Mouse (Mus musculus) limb, embryonic 13.5 days (tissue): ENCODE results near the gene Gm21149. TPM values are rescaled to one million over a fixed set of nuclear protein-coding genes. Genes with fewer than 3 reads are reported as not detected.
"Not testable (repeated sequence)": the region's sequence is repeated elsewhere in the genome, so short reads cannot be mapped to it uniquely, and the experiment has no call there.

Source experiments
- ATAC-seq: fragments of 200-750 bp; cut with Nextera tagmentation; 2 replicates; pipeline ENCODE4 v1.8.0; 2017; ENCODE audit warnings: low read depth, moderate number of reproducible peaks, moderate TSS enrichment; ENCODE audit not compliant: low FRiP score
- H3K27ac ChIP-seq: fragments of 300-500 bp; sonication (generic); 2 replicates; pipeline ENCODE4 v1.5.1; 2015; ENCODE audit warnings: inconsistent platforms, mild to moderate bottlenecking, moderate library complexity
- H3K27me3 ChIP-seq: fragments of 300-500 bp; sonication (generic); 2 replicates; pipeline ENCODE4 v1.6.1; 2015; ENCODE audit warnings: mild to moderate bottlenecking, inconsistent platforms
- H3K36me3 ChIP-seq: fragments of 300-500 bp; sonication (generic); 2 replicates; pipeline ENCODE4 v1.6.1; 2015; ENCODE audit warnings: inconsistent platforms, mild to moderate bottlenecking, moderate library complexity
- H3K4me1 ChIP-seq: fragments of 300-500 bp; sonication (generic); 2 replicates; pipeline ENCODE4 v1.6.1; 2015; ENCODE audit warnings: inconsistent platforms
- H3K4me2 ChIP-seq: fragments of 300-500 bp; sonication (generic); replicated peaks from 2 replicates; pipeline ENCODE4 v1.6.1; 2015; ENCODE audit warnings: inconsistent platforms, mild to moderate bottlenecking, moderate library complexity
- H3K4me3 ChIP-seq: fragments of 300-500 bp; sonication (generic); 2 replicates; pipeline ENCODE4 v1.5.1; 2015; ENCODE audit warnings: moderate library complexity, mild to moderate bottlenecking, inconsistent platforms
- H3K9ac ChIP-seq: fragments of 300-500 bp; sonication (generic); 2 replicates; pipeline ENCODE4 v1.6.1; 2015; ENCODE audit warnings: mild to moderate bottlenecking, inconsistent platforms
- H3K9me3 ChIP-seq: fragments of 300-500 bp; sonication (generic); 2 replicates; pipeline ENCODE4 v1.6.1; 2016; ENCODE audit warnings: inconsistent platforms
- WGBS: fragments of 180-500 bp; shearing (Covaris S2); methylation state at CpG from one replicate; pipeline ENCODE4 v1.1.7; 2015; 5-methylcytosine and 5-hydroxymethylcytosine counted together
- polyA plus RNA-seq: library from polyadenylated mRNA; unstranded; fragments of >200 nt; fragmentation: Nextera tagmentation; extraction: Ambion mirVana; gene quantifications from 2 replicates; pipeline ENCODE4 v1.2.1, GENCODE M21; 2015

The Gm21149 gene
- polyA plus RNA-seq: not detected in 2 replicates

DNA sequence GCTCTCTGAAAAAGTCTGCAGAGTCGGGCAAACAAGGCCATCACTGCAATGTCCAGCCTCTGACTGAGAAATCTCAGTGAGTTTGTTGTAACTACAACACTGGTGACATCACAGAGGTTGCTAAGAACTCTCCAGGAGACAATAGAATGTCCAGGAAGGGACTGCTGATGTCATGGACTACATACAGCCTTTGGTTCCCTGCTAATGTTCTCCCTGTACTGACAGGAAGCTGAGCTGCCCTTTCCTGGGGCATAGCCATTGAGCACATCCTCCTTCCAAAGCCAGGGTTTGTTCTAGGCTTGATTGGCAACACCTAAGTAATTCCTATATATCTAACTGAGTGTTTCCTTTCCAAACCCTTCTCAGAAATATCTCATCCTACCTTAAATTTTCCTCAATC lies at the start of gene Gm21149:
Gm21149 (minus strand) TSS at position 101 of the 400 bp plus-strand sequence.
- not testable (repeated sequence) for H3K4me2 ChIP-seq, H3K27me3 ChIP-seq, H3K36me3 ChIP-seq, H3K4me1 ChIP-seq, H3K9ac ChIP-seq, H3K4me3 ChIP-seq, H3K27ac ChIP-seq, ATAC-seq
- 60% methylated on average over 1 of the region's 1 CpGs for WGBS
- H3K9me3 ChIP-seq: peaks cover 29% of the 10 kb centered on the region

DNA sequence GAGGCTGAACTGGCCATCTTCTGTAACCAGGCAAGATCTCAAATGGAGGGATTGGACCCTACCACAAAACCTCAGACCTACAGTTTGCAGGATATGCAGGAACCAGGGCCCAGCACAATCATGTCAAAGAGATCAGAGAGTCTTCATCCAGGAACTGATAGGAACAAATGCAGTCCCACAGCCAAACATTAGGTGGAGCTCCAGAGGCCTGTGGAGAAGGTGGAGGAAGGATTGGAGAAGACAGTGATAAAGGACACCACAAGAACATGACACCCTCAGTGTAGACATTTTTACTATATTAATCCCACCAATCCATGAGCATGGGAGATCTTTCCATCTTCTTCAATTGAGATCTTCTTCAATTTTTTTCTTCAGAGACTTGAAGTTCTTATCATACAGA lies 46.1 kb upstream of the Gm21149 start:
- H3K4me3 ChIP-seq, H3K27ac ChIP-seq, H3K4me2 ChIP-seq, ATAC-seq, H3K27me3 ChIP-seq, H3K4me1 ChIP-seq, H3K36me3 ChIP-seq, H3K9ac ChIP-seq: not testable (repeated sequence)
- H3K9me3 ChIP-seq: peaks cover 10% of the 10 kb centered on the region

- not testable (repeated sequence) for H3K4me1 ChIP-seq, H3K4me2 ChIP-seq, H3K9me3 ChIP-seq, H3K36me3 ChIP-seq, H3K4me3 ChIP-seq, H3K9ac ChIP-seq, ATAC-seq, H3K27ac ChIP-seq, H3K27me3 ChIP-seq
- WGBS: 33% methylated on average over 2 of the region's 2 CpGs
Measured at GRCm38 (mm10) chr5:15522028-15522427, 45.7 kb upstream of the Gm21149 start.

GRCm38 (mm10) chr5:15520418-15520817 lies 44.1 kb upstream of the Gm21149 start:
- not testable (repeated sequence) for H3K4me1 ChIP-seq, H3K4me3 ChIP-seq, H3K27me3 ChIP-seq, H3K9me3 ChIP-seq, H3K4me2 ChIP-seq, ATAC-seq, H3K36me3 ChIP-seq, H3K27ac ChIP-seq, H3K9ac ChIP-seq
- WGBS: 17% methylated on average over 5 of the region's 5 CpGs

DNA sequence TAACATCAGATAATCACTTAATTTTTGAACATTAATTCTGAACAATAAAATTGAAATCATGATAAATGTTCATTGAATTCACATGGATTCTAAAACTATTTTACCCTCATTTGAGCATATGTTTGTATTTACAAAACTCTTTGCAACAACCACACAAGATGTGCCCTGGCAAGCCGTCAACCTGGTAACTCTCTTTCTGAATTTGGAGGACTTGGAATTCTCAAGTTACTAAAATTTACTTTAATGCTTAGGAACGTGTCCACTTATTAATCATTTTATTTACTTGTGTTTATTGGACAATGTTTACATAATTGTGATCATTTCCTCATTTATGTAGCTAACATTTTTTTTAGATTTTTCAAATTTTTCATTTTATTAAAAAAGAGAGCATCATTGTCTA lies 40.8 kb upstream of the Gm21149 start:
- peaks cover 15% of the 10 kb centered on the region for H3K9me3 ChIP-seq
- not testable (repeated sequence) for ATAC-seq, H3K4me3 ChIP-seq, H3K4me2 ChIP-seq, H3K36me3 ChIP-seq, H3K27me3 ChIP-seq, H3K9ac ChIP-seq, H3K4me1 ChIP-seq, H3K27ac ChIP-seq
- 69% methylated on average over 2 of the region's 2 CpGs for WGBS

DNA sequence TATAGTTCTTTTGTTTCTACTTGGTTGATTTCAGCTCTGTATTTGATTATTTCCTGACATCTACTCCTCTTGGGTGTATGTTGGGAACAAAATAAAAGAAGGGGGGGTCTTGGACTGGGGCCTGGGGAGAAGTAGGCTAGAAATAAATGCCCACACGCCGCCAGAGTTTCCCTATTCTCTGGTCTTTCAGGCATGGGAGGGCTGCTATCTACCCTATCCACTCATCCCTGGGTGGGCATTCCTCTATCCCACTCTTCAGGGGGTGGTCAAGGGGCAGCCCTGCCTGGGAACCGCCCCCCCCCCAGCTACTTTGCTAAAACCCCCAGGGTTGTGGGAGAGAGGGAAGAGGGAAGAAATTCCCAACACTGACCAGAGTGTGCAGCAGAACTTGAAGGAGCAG lies 35.9 kb upstream of the Gm21149 start:
- 64% methylated on average over 3 of the region's 3 CpGs for WGBS
- not testable (repeated sequence) for H3K4me1 ChIP-seq, H3K27me3 ChIP-seq, H3K4me2 ChIP-seq, H3K9ac ChIP-seq, ATAC-seq, H3K36me3 ChIP-seq, H3K27ac ChIP-seq, H3K4me3 ChIP-seq
- H3K9me3 ChIP-seq: peaks cover 31% of the 10 kb centered on the region

DNA sequence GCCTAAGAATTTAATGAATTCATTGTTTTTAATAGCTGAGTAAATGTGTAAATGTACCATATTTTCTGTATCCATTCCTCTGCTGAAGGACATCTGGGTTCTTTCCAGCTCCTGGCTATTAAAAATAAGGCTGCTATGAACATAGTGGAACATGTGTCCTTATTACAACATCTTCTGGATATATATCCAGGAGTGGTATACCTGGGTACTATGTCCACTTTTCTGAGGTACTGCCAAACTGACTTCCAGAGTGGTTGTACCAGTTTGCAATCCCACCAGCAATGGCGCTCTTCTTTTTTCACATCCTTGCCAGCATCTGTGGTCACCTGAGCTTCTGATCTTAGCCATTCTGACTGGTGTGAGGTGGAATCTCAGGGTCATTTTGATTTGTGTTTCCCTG lies 33.6 kb upstream of the Gm21149 start:
- H3K9ac ChIP-seq, H3K27me3 ChIP-seq, ATAC-seq, H3K4me1 ChIP-seq, H3K27ac ChIP-seq, H3K4me2 ChIP-seq, H3K4me3 ChIP-seq, H3K36me3 ChIP-seq: not testable (repeated sequence)
- H3K9me3 ChIP-seq: peaks cover 35% of the 10 kb centered on the region
- 83% methylated on average over 1 of the region's 1 CpGs for WGBS

GRCm38 (mm10) chr5:15508460-15509451 lies 32.4 kb upstream of the Gm21149 start:
- ATAC-seq, H3K9ac ChIP-seq, H3K4me3 ChIP-seq, H3K4me1 ChIP-seq, H3K27ac ChIP-seq, H3K36me3 ChIP-seq, H3K27me3 ChIP-seq, H3K4me2 ChIP-seq: not testable (repeated sequence)
- peaks cover 36% of the 10 kb centered on the region for H3K9me3 ChIP-seq
- WGBS: 68% methylated on average over 6 of the region's 6 CpGs

GRCm38 (mm10) chr5:15507757-15508459 lies 31.6 kb upstream of the Gm21149 start:
- H3K9me3 ChIP-seq: peaks cover 35% of the 10 kb centered on the region
- ATAC-seq: peak; percentile 82; the same call in 1 of the 2 replicates

GRCm38 (mm10) chr5:15507309-15507619 lies 30.9 kb upstream of the Gm21149 start:
- H3K9ac ChIP-seq: no peak overlapping the region
- H3K4me3 ChIP-seq: no peak overlapping the region
- H3K27me3 ChIP-seq: no peaks in the 10 kb centered on the region
- no peak overlapping the region for H3K27ac ChIP-seq
- ATAC-seq: peak; percentile 40; the same call in 1 of the 2 replicates
- WGBS: 77% methylated on average over 3 of the region's 3 CpGs
- H3K9me3 ChIP-seq: peaks cover 33% of the 10 kb centered on the region
- no peaks in the 10 kb centered on the region for H3K4me1 ChIP-seq
- no peak overlapping the region for H3K4me2 ChIP-seq
- H3K36me3 ChIP-seq: no peaks in the 10 kb centered on the region

More at GRCm38 (mm10) chr5:15507757-15508459, 31.6 kb upstream of the Gm21149 start:
- not testable (repeated sequence) for H3K36me3 ChIP-seq, H3K27me3 ChIP-seq, H3K4me3 ChIP-seq, H3K4me2 ChIP-seq, H3K27ac ChIP-seq, H3K9ac ChIP-seq, H3K4me1 ChIP-seq
- 61% methylated on average over 6 of the region's 6 CpGs for WGBS

DNA sequence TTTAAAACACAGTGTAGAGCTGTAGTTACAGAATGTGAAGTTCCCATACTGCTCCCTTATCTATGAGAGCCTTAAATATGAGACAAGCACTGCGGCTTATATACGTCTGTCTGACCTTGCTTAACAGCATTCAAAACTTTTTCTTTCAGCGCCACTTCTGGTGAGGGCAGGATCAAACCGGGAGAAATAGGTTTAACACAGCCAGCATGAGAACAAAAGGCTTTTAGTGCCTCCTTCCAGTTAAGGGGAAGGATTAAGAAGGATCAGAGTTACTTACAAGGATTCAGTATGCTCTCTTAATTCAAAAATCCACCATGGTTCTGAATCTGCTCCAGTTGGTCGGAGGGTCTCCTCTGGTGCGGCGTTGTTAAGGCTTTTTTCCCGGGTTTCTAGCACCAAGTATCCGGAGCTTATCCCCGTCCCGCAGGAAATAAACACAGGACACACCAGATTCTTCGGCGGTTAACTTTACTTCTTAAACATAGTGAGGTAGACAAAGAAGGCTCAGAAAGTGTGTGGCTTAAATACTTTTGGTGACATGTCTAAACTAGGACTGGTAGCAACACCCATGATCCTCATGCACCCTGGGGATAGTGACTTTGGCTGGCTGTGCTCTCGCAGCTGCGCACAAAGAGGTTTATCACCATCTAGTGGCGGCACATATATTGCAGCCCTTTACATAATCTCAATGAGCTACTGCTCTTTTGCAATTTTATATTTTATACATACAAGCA lies 30.4 kb upstream of the Gm21149 start:
- WGBS: 45% methylated on average over 16 of the region's 16 CpGs
- Histone ChIP-seq H3K36me3 (no peaks in the 10 kb centered on the region), H3K4me3 (peak overlapping the region; percentile 16), H3K4me2 (peak overlapping the region; percentile 12), H3K27ac (no peak overlapping the region), H3K27me3 (no peaks in the 10 kb centered on the region), H3K4me1 (no peaks in the 10 kb centered on the region), H3K9ac (no peak overlapping the region), H3K9me3 (peaks cover 30% of the 10 kb centered on the region)
- peak; percentile 83; the same call in 1 of the 2 replicates for ATAC-seq
